Mouse (Mus musculus): ENCODE measurements around the gene Kiz.

Gene Kiz

DNA sequence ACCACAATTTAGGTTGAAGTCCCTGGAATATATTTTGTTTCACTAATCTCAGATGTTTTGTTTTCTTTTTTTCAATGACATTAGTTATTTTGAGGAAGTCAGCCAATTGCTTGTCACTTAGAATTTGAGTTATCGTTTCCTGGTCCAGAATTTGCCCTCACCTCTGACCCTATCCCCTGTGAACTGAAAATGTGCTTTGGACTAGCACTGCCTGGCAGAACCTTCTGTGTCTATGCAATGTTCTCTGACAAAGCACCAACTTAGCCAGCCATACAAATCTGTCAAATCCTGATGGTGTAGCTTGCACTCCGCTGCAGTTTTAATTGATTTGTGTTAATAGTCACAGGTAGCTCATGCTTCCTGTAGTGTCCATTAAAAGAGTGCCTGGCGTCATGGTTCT lies 10.1 kb downstream of the Kiz start:
- no peak for DNase-seq (ENCODE audit: low spot score)

GRCm38 (mm10) chr2:146871300-146872269 lies 15.9 kb downstream of the Kiz start:
- DNase-seq (ENCODE audit: low spot score) = no peak

- DNase-seq (ENCODE audit: low spot score) = no peak
Observed at GRCm38 (mm10) chr2:146872697-146873096, 17.0 kb downstream of the Kiz start.

DNA sequence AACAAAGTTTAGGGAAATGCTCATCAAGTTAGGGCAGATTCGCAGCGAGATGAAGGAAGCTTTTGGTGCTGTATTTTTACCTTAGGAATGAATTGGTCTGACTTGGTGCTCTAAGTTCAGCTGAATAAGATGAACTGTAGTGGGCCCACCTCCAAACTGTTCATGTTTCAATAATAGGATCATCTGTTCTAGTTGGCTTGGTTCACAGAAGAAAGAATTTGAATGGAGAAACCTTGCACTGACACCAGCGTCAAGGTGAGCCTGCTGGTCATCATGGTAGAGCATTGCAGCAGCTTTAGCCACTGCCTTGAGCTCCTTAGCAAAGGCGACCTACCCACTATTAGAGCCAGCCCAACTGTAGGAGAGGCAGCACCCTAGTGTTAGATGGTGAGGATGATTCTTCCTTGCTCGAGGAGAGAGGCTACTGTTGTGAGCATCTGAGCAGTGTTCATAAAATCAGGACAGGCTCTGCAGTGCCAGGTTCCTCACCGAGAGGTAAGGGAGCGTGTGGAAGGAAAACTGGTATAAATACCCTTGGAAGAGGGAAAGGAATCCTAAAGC lies 18.3 kb downstream of the Kiz start:
- DNase-seq (ENCODE audit: low spot score) = no peak

GRCm38 (mm10) chr2:146877423-146878098 lies 21.9 kb downstream of the Kiz start:
- DNase-seq (ENCODE audit: low spot score) = no peak

DNA sequence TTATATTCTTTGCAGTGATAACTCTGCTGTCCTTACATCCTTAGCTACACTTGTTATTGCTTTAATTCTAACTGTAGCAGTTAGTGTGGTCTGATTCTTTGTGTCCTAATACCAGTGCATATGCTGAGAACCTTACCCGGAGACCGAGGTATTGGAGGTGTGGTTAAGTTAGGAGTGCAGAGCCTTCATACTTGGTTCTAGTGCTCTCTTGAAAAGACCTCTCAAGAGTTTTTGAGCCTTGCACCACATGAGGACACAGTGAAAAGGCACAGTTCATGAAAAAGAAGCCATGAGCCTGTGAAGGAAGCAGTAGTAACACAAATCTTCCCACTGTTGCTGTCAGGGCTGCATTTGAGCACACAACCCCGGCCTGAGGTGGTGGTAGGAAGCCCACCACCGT lies 26.0 kb downstream of the Kiz start:
- no peak for DNase-seq (ENCODE audit: low spot score)

DNA sequence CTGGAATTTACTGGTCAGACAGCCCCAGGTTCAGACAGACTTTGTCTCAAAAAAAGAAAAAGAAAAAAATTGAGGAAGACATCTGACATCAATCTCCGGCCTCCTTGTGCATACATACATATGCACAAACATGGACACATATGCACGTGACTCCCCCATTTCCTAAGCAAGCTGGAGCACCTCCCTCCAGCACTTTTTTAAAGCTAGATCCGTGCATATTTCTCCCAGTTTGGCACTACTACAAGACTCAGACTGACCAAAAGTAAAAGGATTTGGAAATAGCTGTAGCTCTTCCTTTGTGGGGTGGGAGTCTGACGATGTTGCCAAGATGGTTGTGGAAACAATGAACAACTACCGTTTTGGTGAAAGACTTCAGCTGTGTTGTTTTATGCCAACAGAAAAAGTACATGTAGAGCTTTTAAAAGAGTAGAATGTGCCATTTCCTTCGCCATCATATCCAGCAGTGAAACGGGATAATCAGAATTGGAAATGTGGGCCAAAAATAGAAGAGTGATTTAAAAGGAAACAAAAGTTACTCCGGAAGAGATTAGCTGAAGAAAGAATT lies 28.7 kb downstream of the Kiz start:
- DNase-seq (ENCODE audit: low spot score) = no peak

- no peak for DNase-seq (ENCODE audit: low spot score)
Observed at GRCm38 (mm10) chr2:146888786-146889414, 33.2 kb downstream of the Kiz start.

GRCm38 (mm10) chr2:146898977-146899376 lies 43.3 kb downstream of the Kiz start:
- DNase-seq (ENCODE audit: low spot score) = no peak

- DNase-seq (ENCODE audit: low spot score) = no peak
Observed at GRCm38 (mm10) chr2:146916085-146916484, 60.4 kb downstream of the Kiz start.

DNA sequence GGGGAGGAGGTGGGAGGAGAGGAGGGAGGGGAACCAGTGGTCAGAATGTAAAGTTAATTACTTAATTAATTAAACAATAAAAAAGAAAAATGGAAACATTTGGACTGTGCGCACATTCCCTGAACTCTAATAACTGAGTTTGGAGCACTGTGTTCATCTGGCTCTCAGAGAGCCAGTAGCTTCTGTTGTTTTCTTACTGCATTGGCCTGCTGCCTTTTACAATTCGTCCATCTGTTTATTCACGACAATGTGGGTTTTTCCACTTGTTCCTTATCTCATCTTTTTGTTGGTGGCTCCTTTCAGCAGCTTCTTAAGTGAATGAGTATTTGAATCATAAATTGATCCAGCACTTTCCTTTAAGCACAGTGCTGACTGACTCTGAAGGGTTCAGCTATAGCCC lies 62.1 kb downstream of the Kiz start:
- no peak for DNase-seq (ENCODE audit: low spot score)

DNA sequence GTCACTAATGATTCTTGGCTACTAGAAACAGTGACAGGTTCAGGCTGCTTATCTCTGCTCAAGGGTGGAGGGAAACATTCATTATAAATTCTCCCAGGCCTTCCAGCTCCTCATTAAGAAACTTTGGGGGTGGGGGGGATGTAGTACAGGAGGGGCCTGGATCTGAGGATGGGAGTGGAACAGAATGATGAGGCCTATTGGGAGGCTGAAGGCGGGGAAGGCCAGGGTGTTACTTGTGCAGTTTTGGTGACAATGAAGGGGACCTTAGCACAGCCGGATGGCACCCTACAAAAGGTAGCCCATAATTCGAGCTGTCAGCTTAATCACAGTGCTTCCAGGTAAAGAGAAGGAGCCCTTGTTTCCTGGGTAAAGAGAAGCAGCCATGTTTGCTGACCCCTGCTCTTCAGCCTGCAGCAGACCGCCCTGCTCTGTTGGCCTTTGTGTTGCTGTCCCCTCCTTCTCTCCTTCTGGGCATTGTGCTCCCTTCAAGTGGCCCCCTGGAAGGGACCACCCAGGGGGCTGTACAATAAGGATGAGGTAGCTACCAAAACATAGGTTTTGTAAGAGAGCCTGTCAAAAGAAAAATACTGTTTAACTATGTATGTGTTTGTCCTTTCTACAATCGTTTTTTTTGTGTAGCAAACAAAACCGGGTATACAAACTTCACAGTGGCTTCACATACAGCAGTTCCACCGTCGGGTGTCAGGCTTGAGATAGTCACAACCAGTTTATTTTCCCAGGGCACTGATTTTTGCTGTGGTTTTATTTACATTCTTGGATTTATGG lies 64.9 kb downstream of the Kiz start:
- DNase-seq (ENCODE audit: low spot score) = no peak

GRCm38 (mm10) chr2:146925296-146925695 lies 69.6 kb downstream of the Kiz start:
- no peak for DNase-seq (ENCODE audit: low spot score)

DNA sequence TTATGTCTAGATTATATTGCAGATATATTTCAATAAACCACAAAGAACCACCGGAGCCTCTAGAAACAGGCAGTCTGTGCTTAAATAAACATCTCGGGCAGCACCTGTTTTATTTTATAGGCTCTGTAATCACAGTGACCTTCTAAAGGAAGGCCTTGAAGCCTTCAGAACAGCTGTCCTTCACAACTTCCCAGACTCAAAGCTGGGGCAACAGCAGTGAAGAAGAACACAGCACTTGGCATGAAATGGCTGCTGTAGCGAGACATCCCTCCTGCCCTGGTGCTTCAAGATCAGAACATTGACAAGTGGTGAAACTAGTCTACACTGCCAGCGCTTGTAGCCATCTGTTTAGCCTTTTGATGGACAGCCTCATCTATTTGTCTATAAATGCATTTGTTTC lies 70.2 kb downstream of the Kiz start:
- no peak for DNase-seq (ENCODE audit: low spot score)

DNA sequence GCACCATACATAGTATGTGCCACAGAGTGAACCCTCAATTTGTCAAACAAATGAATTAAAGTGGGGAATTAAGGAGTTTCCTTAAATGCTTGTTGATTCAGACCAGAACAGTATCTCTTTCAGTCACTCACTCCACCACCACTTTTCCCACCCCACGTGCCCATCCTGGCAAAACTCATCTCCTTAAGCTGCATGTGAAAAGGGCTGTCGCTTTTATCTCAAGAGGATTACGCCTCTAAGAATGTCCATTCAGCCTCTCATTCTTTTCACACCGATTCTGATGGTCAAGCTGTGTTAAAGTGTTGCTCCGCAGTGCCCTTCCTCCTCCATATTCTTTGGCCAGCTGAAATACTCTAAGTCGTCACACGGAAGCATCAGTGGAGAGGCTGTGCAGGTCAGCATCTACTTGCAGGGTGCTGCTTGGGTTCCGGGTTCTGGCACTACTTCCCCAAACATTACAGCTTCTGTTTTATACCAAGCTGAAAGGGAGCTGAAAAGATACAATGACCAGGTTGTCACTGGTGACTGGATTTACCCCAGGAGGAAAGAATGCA lies 92.6 kb downstream of the Kiz start:
- no peak for DNase-seq (ENCODE audit: low spot score)

GRCm38 (mm10) chr2:146956366-146956765 lies 100.7 kb downstream of the Kiz start:
- no peak for DNase-seq (ENCODE audit: low spot score)

GRCm38 (mm10) chr2:146958398-146958911 lies 102.8 kb downstream of the Kiz start:
- DNase-seq (ENCODE audit: low spot score) = no peak

- peak; percentile 76 for DNase-seq (ENCODE audit: low spot score)
Observed at GRCm38 (mm10) chr2:146958951-146959821, 103.5 kb downstream of the Kiz start.

- DNase-seq (ENCODE audit: low spot score) = no peak
Observed at GRCm38 (mm10) chr2:146975024-146975423, 119.4 kb downstream of the Kiz start.

Measured in ovary, postnatal 10 days (tissue).